Mouse (Mus musculus): ENCODE measurements around the gene Fbxw20. TPM values are rescaled to one million over a fixed set of nuclear protein-coding genes. Genes with fewer than 3 reads are reported as not detected.
"Not testable (repeated sequence)": the region's sequence is repeated elsewhere in the genome, so short reads cannot be mapped to it uniquely, and the experiment has no call there.

Gene Fbxw20
- not detected in 2 replicates for polyA plus RNA-seq (2016; fragmentation: Nextera tagmentation; extraction: Ambion mirVana)

- WGBS: 79% methylated on average over 1 of the region's 1 CpGs
These were observed at the start of gene Fbxw20 for GRCm38 (mm10) chr9:109234654-109235053. TSS of gene Fbxw20 (minus strand) at chr9:109234754.

GRCm38 (mm10) chr9:109263041-109263440, 28.5 kb upstream of the Fbxw20 start:
- DNase-seq (ENCODE audit: low spot score): no peak
- Histone ChIP-seq H3K27ac (no peak overlapping the region), H3K27me3 (ENCODE audit: insufficient read depth, poor library complexity, severe bottlenecking) (no peaks in the 10 kb centered on the region), H3K4me1 (replicated peaks) (no peaks in the 10 kb centered on the region), H3K36me3 (no peaks in the 10 kb centered on the region), H3K4me3 (no peak overlapping the region), H3K9me3 (0 out of 2 replicates have a peak, but pooled peaks cover 5% of the 10 kb centered on the region)
- WGBS: 77% methylated on average over 2 of the region's 2 CpGs

More at GRCm38 (mm10) chr9:109234654-109235053, at the start of gene Fbxw20:
- no peaks in the 10 kb centered on the region for H3K27me3 ChIP-seq (ENCODE audit: insufficient read depth, poor library complexity, severe bottlenecking)
- no peak within 1 kb of the TSS for H3K4me3 ChIP-seq
- no peak for DNase-seq (ENCODE audit: low spot score)
- no peaks in the 10 kb centered on the region for H3K36me3 ChIP-seq
- H3K27ac ChIP-seq: no peak within 1 kb of the TSS
- no peaks in the 10 kb centered on the region for H3K9me3 ChIP-seq
- H3K4me1 ChIP-seq (replicated peaks): no peaks in the 10 kb centered on the region

GRCm38 (mm10) chr9:109218449-109218848, 16.1 kb downstream of the Fbxw20 start:
- DNase-seq (ENCODE audit: low spot score): no peak
- H3K4me1 ChIP-seq (replicated peaks): no peaks in the 10 kb centered on the region
- no peaks in the 10 kb centered on the region for H3K27me3 ChIP-seq (ENCODE audit: insufficient read depth, poor library complexity, severe bottlenecking)
- no peak overlapping the region for H3K27ac ChIP-seq
- no peaks in the 10 kb centered on the region for H3K36me3 ChIP-seq
- H3K4me3 ChIP-seq: no peak overlapping the region
- no peaks in the 10 kb centered on the region for H3K9me3 ChIP-seq
- 73% methylated on average over 6 of the region's 6 CpGs for WGBS

- not testable (repeated sequence) for H3K27me3 ChIP-seq (ENCODE audit: insufficient read depth, poor library complexity, severe bottlenecking); H3K36me3 ChIP-seq; H3K27ac ChIP-seq; DNase-seq (ENCODE audit: low spot score); H3K4me1 ChIP-seq (replicated peaks); H3K4me3 ChIP-seq; H3K9me3 ChIP-seq
- 59% methylated on average over 1 of the region's 1 CpGs for WGBS
These were observed 33.2 kb downstream of the Fbxw20 start for GRCm38 (mm10) chr9:109201347-109201746.

GRCm38 (mm10) chr9:109200349-109200748, 34.2 kb downstream of the Fbxw20 start:
- Histone ChIP-seq H3K4me3 (no peak overlapping the region), H3K9me3 (no peaks in the 10 kb centered on the region), H3K4me1 (replicated peaks) (no peaks in the 10 kb centered on the region), H3K27me3 (ENCODE audit: insufficient read depth, poor library complexity, severe bottlenecking) (no peaks in the 10 kb centered on the region), H3K36me3 (no peaks in the 10 kb centered on the region), H3K27ac (no peak overlapping the region)
- 86% methylated on average over 1 of the region's 1 CpGs for WGBS
- DNase-seq (ENCODE audit: low spot score): no peak

GRCm38 (mm10) chr9:109199353-109199752, 35.2 kb downstream of the Fbxw20 start:
- Histone ChIP-seq H3K4me1 (replicated peaks) (no peaks in the 10 kb centered on the region), H3K36me3 (no peaks in the 10 kb centered on the region), H3K27me3 (ENCODE audit: insufficient read depth, poor library complexity, severe bottlenecking) (no peaks in the 10 kb centered on the region), H3K4me3 (no peak overlapping the region), H3K27ac (no peak overlapping the region), H3K9me3 (no peaks in the 10 kb centered on the region)
- DNase-seq (ENCODE audit: low spot score): no peak
- 86% methylated on average over 1 of the region's 1 CpGs for WGBS

- H3K4me1 ChIP-seq (replicated peaks); H3K4me3 ChIP-seq; H3K27ac ChIP-seq; H3K9me3 ChIP-seq; H3K36me3 ChIP-seq; DNase-seq (ENCODE audit: low spot score); H3K27me3 ChIP-seq (ENCODE audit: insufficient read depth, poor library complexity, severe bottlenecking): not testable (repeated sequence)
- WGBS: 85% methylated on average over 3 of the region's 3 CpGs
These were observed 38.7 kb downstream of the Fbxw20 start, which contains the start of gene Fbxw13 for GRCm38 (mm10) chr9:109195875-109196274. TSS of gene Fbxw13 (minus strand) at chr9:109195975.

GRCm38 (mm10) chr9:109177208-109177607, 57.3 kb downstream of the Fbxw20 start:
- H3K9me3 ChIP-seq: peaks cover 12% of the 10 kb centered on the region
- H3K27me3 ChIP-seq (ENCODE audit: insufficient read depth, poor library complexity, severe bottlenecking): no peaks in the 10 kb centered on the region
- 89% methylated on average over 1 of the region's 1 CpGs for whole genome bisulfite sequencing
- H3K27ac ChIP-seq: no peak overlapping the region
- H3K4me3 ChIP-seq: no peak overlapping the region
- H3K4me1 ChIP-seq (replicated peaks): no peaks in the 10 kb centered on the region
- no peak for DNase-seq (ENCODE audit: low spot score)
- no peaks in the 10 kb centered on the region for H3K36me3 ChIP-seq

- Histone ChIP-seq H3K36me3 (no peaks in the 10 kb centered on the region), H3K4me3 (no peak overlapping the region), H3K9me3 (peaks cover 12% of the 10 kb centered on the region), H3K4me1 (replicated peaks) (no peaks in the 10 kb centered on the region), H3K27ac (no peak overlapping the region), H3K27me3 (ENCODE audit: insufficient read depth, poor library complexity, severe bottlenecking) (no peaks in the 10 kb centered on the region)
- WGBS: 92% methylated on average over 1 of the region's 1 CpGs
- no peak for DNase-seq (ENCODE audit: low spot score)
These were observed 58.3 kb downstream of the Fbxw20 start for GRCm38 (mm10) chr9:109176301-109176700.

Other genes starting within 250 kb of the Fbxw20 start
- gene Ucn2, start 248.7 kb downstream of the Fbxw20 start, polyA plus RNA-seq (2016; fragmentation: Nextera tagmentation; extraction: Ambion mirVana): not detected in 2 replicates
- 11.9 and 17.6 TPM in 2 replicates for gene Pfkfb4, start 243.0 kb downstream of the Fbxw20 start, polyA plus RNA-seq (2016; fragmentation: Nextera tagmentation; extraction: Ambion mirVana)
- gene Shisa5, start 196.2 kb downstream of the Fbxw20 start, polyA plus RNA-seq (2016; fragmentation: Nextera tagmentation; extraction: Ambion mirVana): 38.8 and 43.6 TPM in 2 replicates
- gene Trex1, start 175.0 kb downstream of the Fbxw20 start, polyA plus RNA-seq (2016; fragmentation: Nextera tagmentation; extraction: Ambion mirVana): 8.1 and 11.3 TPM in 2 replicates
- 30.5 and 32.1 TPM in 2 replicates for gene Atrip, start 160.6 kb downstream of the Fbxw20 start, polyA plus RNA-seq (2016; fragmentation: Nextera tagmentation; extraction: Ambion mirVana)
- gene Ccdc51, start 152.3 kb downstream of the Fbxw20 start, polyA plus RNA-seq (2016; fragmentation: Nextera tagmentation; extraction: Ambion mirVana): 14.4 and 16.1 TPM in 2 replicates
- 758 and 785 TPM in 2 replicates for gene Tma7, start 152.2 kb downstream of the Fbxw20 start, polyA plus RNA-seq (2016; fragmentation: Nextera tagmentation; extraction: Ambion mirVana)
- gene Plxnb1, start 139.4 kb downstream of the Fbxw20 start, polyA plus RNA-seq (2016; fragmentation: Nextera tagmentation; extraction: Ambion mirVana): 26.8 and 34.4 TPM in 2 replicates
- not detected in 2 replicates for gene Fbxw21, start 72.7 kb downstream of the Fbxw20 start, polyA plus RNA-seq (2016; fragmentation: Nextera tagmentation; extraction: Ambion mirVana)
- not detected in 2 replicates for gene Fbxw13, start 38.8 kb downstream of the Fbxw20 start, polyA plus RNA-seq (2016; fragmentation: Nextera tagmentation; extraction: Ambion mirVana)
- gene Fbxw14, start 52.9 kb upstream of the Fbxw20 start, polyA plus RNA-seq (2016; fragmentation: Nextera tagmentation; extraction: Ambion mirVana): not detected in 2 replicates
- not detected in 2 replicates for gene Fbxw28, start 104.9 kb upstream of the Fbxw20 start, polyA plus RNA-seq (2016; fragmentation: Nextera tagmentation; extraction: Ambion mirVana)
- gene Fbxw22, start 169.5 kb upstream of the Fbxw20 start, polyA plus RNA-seq (2016; fragmentation: Nextera tagmentation; extraction: Ambion mirVana): not detected in 2 replicates
- not detected in 2 replicates for gene Fbxw16, start 214.4 kb upstream of the Fbxw20 start, polyA plus RNA-seq (2016; fragmentation: Nextera tagmentation; extraction: Ambion mirVana)

Measured in hindbrain, embryonic 10.5 days (tissue).